Mouse (Mus musculus) kidney, adult 2 months (tissue): Measurements from ENCODE around the gene Dupd1.

ENCODE experiments used
- CTCF ChIP-seq: fragments of 200-500 bp; conservative IDR thresholded peaks from 2 replicates; pipeline ENCODE4 v1.5.1; 2011; ENCODE audit warnings: low read depth, mild to moderate bottlenecking, control low read depth, low read length, moderate library complexity, mixed read lengths; ENCODE audit not compliant: insufficient read depth, insufficient read length
- POLR2A ChIP-seq: fragments of 200-500 bp; IDR thresholded peaks from one replicate; pipeline ENCODE4 v1.6.1; 2011; ENCODE audit warnings: low read depth, low read length, control low read depth

DNA sequence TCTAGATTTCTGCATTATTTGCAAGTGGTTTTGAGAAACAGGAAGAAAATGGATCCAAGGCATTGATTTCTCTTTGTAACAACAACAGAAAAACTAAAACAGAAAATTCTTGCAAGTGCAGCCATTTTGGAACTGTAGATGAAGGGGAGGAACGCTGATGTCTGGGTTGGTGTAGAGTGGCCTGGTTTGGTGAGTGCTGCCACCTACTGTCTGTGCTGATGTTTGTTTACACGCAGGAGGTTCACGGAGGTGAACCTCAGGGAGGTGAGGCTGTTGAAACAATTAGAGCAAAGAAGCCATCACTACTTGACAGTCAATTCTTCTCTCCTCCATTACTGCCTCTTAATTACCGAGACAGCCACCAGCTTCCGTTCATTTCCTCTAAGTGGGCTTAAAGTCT is 54.7 kb downstream of the Dupd1 start:
- peak; percentile 90 for TF ChIP-seq CTCF
- TF ChIP-seq POLR2A = no peak
